Mouse (Mus musculus) lung, embryonic 15.5 days (tissue): ENCODE data around the gene Lsg1. TPM values are rescaled to one million over a fixed set of nuclear protein-coding genes. Genes with fewer than 3 reads are reported as not detected.

ENCODE experiments used
- ATAC-seq: fragments of 200-750 bp; cut with Nextera tagmentation; 2 replicates; pipeline ENCODE4 v1.8.0; 2017; ENCODE audit warnings: moderate number of reproducible peaks, borderline replicate concordance; ENCODE audit not compliant: low FRiP score, low TSS enrichment; ENCODE audit errors: extremely low read depth
- H3K27ac ChIP-seq: fragments of 300-500 bp; sonication (generic); 2 replicates; pipeline ENCODE4 v1.5.1; 2015; ENCODE audit warnings: moderate library complexity, mild to moderate bottlenecking, inconsistent platforms
- H3K27me3 ChIP-seq: fragments of 300-500 bp; sonication (generic); 2 replicates; pipeline ENCODE4 v1.6.1; 2015; ENCODE audit warnings: inconsistent platforms
- H3K36me3 ChIP-seq: fragments of 300-500 bp; sonication (generic); 2 replicates; pipeline ENCODE4 v1.6.1; 2015; ENCODE audit warnings: inconsistent platforms
- H3K4me1 ChIP-seq: fragments of 300-500 bp; sonication (generic); 2 replicates; pipeline ENCODE4 v1.6.1; 2015; ENCODE audit warnings: inconsistent platforms
- H3K4me2 ChIP-seq: fragments of 300-500 bp; sonication (generic); 2 replicates; pipeline ENCODE4 v1.6.1; 2015; ENCODE audit warnings: inconsistent platforms, mild to moderate bottlenecking, moderate library complexity
- H3K4me3 ChIP-seq: fragments of 300-500 bp; sonication (generic); 2 replicates; pipeline ENCODE4 v1.5.1; 2015; ENCODE audit warnings: mild to moderate bottlenecking, inconsistent platforms
- H3K9ac ChIP-seq: fragments of 300-500 bp; sonication (generic); 2 replicates; pipeline ENCODE4 v1.6.1; 2015; ENCODE audit warnings: inconsistent platforms
- H3K9me3 ChIP-seq: fragments of 300-500 bp; sonication (generic); 2 replicates; pipeline ENCODE4 v1.6.1; 2016; ENCODE audit warnings: inconsistent platforms
- WGBS: fragments of 180-500 bp; shearing (Covaris S2); methylation state at CpG from one replicate; pipeline ENCODE4 v1.1.7; 2015; 5-methylcytosine and 5-hydroxymethylcytosine counted together
- polyA plus RNA-seq: library from polyadenylated mRNA; unstranded; fragments of >200 nt; fragmentation: Nextera tagmentation; extraction: Ambion mirVana; gene quantifications from 2 replicates; pipeline ENCODE4 v1.2.1, GENCODE M21; 2015

Lsg1 gene
- polyA plus RNA-seq, 1 experiment from 2014 or later = 69.2 TPM

DNA sequence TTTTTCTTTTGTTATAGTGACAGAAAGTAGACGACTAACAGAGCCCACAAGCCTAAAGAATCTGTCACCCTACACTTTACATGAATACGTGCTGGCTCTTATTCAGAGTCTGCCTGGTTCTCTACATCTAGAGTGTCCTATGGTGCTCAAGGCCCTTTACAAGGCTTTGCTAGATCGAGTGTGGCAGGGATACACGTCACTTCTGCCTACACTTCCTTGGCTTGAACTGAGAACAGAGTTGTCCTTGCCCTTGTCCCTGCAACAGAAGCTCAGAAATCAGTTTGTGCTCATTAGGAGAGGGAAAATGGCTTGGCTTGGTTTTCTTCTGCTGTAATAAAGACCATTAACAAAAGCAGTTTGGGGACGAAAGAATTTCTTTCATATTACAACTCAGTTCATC, 23.9 kb upstream of the Lsg1 start:
- H3K9ac ChIP-seq = no peak overlapping the region
- H3K36me3 ChIP-seq = no peaks in the 10 kb centered on the region
- no peaks in the 10 kb centered on the region for H3K4me1 ChIP-seq
- H3K27ac ChIP-seq = no peak overlapping the region
- H3K4me3 ChIP-seq = no peak overlapping the region
- 66% methylated on average over 5 of the region's 5 CpGs for WGBS
- no peaks in the 10 kb centered on the region for H3K27me3 ChIP-seq
- no peaks in the 10 kb centered on the region for H3K9me3 ChIP-seq
- H3K4me2 ChIP-seq = no peak overlapping the region
- no peak for ATAC-seq

DNA sequence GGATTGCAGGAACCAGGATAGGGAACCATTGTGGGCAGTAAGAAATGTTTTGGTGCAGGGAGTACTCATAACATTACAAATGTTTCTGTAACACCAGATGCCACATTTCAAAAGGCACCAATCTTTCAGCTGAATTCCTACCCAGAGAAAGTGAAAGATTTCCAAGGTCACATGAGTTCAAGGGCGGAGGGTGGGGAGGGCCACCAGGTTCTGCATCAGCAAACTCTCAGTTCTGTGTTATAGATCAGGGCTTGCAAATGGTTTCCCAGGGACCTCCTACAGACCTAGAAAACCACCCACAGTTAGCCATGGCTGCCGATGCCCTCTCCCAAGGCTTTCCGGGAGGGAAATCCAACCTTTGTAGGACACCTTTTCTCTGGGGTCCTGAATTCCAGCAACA, 20.5 kb upstream of the Lsg1 start:
- Histone ChIP-seq H3K36me3 (no peaks in the 10 kb centered on the region), H3K9ac (no peak overlapping the region), H3K9me3 (no peaks in the 10 kb centered on the region), H3K27me3 (no peaks in the 10 kb centered on the region), H3K4me1 (peaks cover 26% of the 10 kb centered on the region), H3K4me2 (no peak overlapping the region), H3K27ac (no peak overlapping the region), H3K4me3 (no peak overlapping the region)
- no peak for ATAC-seq
- 75% methylated on average over 3 of the region's 3 CpGs for WGBS

DNA sequence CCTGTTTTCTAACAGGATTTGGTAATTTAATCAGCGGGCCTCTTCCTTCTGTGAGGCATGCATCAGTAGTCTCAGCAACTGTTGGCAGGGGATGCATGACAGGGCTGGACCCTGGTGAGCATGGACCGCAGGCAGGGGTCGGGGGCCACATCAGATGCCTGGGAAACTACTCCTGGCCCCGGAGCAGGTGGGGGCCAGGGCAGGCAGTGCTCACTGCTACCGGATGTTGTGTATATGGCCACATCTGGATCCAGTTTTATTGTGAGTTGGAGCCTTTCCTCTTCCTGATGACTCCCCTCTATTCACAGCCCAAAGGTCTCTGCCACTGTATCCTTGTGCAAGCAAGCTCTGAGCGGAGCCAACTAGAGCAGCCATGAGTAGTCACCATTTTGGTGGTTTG, 18.1 kb upstream of the Lsg1 start:
- Histone ChIP-seq H3K4me2 (no peak overlapping the region), H3K27ac (no peak overlapping the region)
- 53% methylated on average over 6 of the region's 6 CpGs for WGBS

GRCm38 (mm10) chr16:30604807-30605137, 17.4 kb upstream of the Lsg1 start:
- 52% methylated on average over 7 of the region's 7 CpGs for WGBS
- no peaks in the 10 kb centered on the region for H3K9me3 ChIP-seq
- no peak overlapping the region for H3K9ac ChIP-seq
- H3K4me3 ChIP-seq = no peak overlapping the region
- no peaks in the 10 kb centered on the region for H3K36me3 ChIP-seq
- no peak for ATAC-seq
- peaks cover 51% of the 10 kb centered on the region for H3K4me1 ChIP-seq
- H3K4me2 ChIP-seq = no peak overlapping the region
- no peak overlapping the region for H3K27ac ChIP-seq
- no peaks in the 10 kb centered on the region for H3K27me3 ChIP-seq

More for the DNA sequence above, 18.1 kb upstream of the Lsg1 start:
- H3K4me1 ChIP-seq = peaks cover 49% of the 10 kb centered on the region
- H3K4me3 ChIP-seq = no peak overlapping the region
- H3K36me3 ChIP-seq = no peaks in the 10 kb centered on the region
- H3K9me3 ChIP-seq = no peaks in the 10 kb centered on the region
- no peak for ATAC-seq
- no peak overlapping the region for H3K9ac ChIP-seq
- H3K27me3 ChIP-seq = no peaks in the 10 kb centered on the region

GRCm38 (mm10) chr16:30604061-30604806, 16.8 kb upstream of the Lsg1 start:
- 61% methylated on average over 16 of the region's 16 CpGs for WGBS
- Histone ChIP-seq H3K9ac (no peak overlapping the region), H3K27me3 (no peaks in the 10 kb centered on the region), H3K27ac (0 out of 2 replicates have a peak overlapping the region, but pooled peaks have one; percentile 5), H3K4me1 (peaks cover 51% of the 10 kb centered on the region), H3K36me3 (no peaks in the 10 kb centered on the region), H3K4me2 (0 out of 2 replicates have a peak overlapping the region, but pooled peaks have one; percentile 93), H3K4me3 (no peak overlapping the region), H3K9me3 (no peaks in the 10 kb centered on the region)
- ATAC-seq = no peak

- Histone ChIP-seq H3K4me1 (peaks cover 51% of the 10 kb centered on the region), H3K9me3 (no peaks in the 10 kb centered on the region), H3K4me3 (peak overlapping the region; percentile 77; the same call in 1 of the 2 replicates), H3K9ac (no peak overlapping the region), H3K27ac (peak overlapping the region; percentile 75), H3K27me3 (no peaks in the 10 kb centered on the region), H3K36me3 (no peaks in the 10 kb centered on the region), H3K4me2 (peak overlapping the region; percentile 93)
- no peak for ATAC-seq
- 40% methylated on average over 9 of the region's 9 CpGs for WGBS
Measured at GRCm38 (mm10) chr16:30603531-30603842, 16.1 kb upstream of the Lsg1 start.

DNA sequence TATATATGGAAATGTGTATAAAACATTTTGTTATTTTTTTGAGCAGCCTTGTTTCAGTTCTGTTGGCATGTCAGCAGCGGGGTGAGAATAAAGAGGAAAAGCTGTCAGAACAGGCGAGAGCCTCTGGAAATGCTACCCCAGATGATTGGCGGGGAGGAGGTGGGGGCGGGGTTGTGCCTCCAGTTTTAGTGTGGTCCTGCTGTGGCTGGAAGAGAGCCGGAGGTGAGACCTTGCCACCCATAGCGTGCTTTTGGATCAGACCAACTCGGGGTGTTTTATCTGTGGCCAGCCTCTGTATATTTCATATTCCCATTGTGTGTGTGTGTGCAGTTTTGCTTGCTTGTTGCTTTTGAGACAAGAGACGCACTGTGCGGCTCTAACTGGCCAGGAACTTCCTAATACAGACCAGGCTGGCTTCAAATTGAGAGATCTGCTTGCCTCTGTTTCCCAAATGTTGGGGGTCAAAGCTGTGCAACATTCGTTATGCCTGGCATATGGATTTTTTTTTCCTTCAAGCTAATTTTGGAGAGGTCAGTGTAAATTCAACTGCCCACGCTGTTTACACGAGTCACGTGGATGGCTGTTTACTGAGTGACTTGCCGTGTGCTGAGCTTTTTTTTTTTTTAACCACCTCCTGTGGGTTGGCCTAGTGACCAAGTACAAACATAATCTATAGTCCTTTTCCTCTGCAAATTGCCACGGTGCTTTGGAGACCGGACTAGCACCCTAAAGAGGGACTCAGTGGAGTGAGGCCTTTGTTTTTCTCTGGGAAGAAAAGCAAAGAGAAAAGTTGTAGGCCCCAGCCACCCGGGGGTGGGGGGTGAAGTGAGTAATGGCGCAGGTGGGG, 15.5 kb upstream of the Lsg1 start:
- Histone ChIP-seq H3K27ac (peak overlapping the region; percentile 75), H3K9me3 (no peaks in the 10 kb centered on the region), H3K9ac (no peak overlapping the region), H3K4me1 (peaks cover 51% of the 10 kb centered on the region), H3K27me3 (no peaks in the 10 kb centered on the region), H3K4me2 (peak overlapping the region; percentile 93), H3K4me3 (peak overlapping the region; percentile 77; the same call in 1 of the 2 replicates), H3K36me3 (no peaks in the 10 kb centered on the region)
- ATAC-seq = no peak
- 22% methylated on average over 18 of the region's 18 CpGs for WGBS

DNA sequence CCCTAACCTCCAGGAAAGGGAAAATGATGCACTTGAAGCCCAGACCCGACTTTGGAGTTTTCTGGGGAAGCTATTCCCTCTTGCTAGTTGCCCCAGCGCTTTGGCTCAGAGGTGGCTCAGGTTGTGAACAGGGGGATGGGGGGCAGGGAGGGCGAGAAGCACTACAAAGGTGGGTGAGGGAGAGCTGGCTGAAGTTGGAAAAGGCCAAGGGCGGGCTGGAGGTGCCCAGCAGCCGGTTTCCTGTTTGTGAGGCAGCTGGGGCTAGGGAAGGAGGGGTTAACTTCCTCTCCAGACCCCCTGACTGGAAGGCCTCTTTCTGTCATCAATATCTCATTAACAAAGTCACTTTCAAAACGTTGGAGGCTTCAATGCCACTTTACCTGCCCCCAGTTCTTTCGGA, 14.6 kb upstream of the Lsg1 start:
- 20% methylated on average over 7 of the region's 7 CpGs for WGBS
- Histone ChIP-seq H3K9me3 (no peaks in the 10 kb centered on the region), H3K4me2 (peak overlapping the region; percentile 93), H3K27ac (peak overlapping the region; percentile 60), H3K9ac (no peak overlapping the region), H3K4me1 (peaks cover 57% of the 10 kb centered on the region), H3K27me3 (no peaks in the 10 kb centered on the region), H3K4me3 (peak overlapping the region; percentile 77), H3K36me3 (no peaks in the 10 kb centered on the region)
- ATAC-seq = no peak

DNA sequence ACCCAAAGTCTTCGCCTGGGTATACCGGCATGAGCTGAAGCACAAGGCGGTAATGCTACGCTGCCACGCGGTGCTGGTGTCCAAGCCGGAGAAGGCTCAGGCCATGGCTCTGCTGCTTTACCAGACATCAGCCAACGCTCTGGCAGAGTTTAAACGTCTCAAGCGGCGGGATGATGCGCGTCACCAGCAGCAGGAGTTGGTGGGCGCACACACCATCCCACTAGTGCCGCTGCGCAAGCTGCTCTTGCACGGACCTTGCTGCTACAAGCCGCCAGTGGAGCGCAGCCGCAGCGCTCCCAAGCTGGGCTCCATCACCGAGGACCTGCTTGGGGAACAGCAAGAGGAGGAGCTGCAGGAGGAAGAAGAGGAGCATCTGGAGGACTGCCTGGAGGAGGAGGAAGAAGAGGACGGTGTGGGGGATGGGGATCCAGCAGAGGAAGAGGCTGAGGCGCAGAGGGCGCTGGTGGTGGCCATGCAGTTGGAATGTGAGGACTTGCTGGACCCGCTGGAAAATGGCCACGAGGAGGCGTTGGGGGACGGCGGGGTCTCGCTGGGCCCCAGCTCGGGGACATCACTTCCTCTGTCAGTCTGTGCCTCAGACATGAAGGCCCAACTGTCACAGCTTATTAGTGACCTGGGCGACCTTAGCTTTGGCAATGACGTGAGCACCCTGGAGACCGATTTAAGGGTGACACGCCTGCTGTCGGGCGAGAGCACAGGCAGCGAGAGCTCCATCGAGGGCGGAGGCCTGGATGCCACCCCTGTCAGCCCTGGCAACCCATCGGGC, 13.8 kb upstream of the Lsg1 start:
- Histone ChIP-seq H3K9me3 (no peaks in the 10 kb centered on the region), H3K27ac (peak overlapping the region; percentile 81), H3K4me2 (peak overlapping the region; percentile 93), H3K27me3 (no peaks in the 10 kb centered on the region), H3K4me1 (peaks cover 63% of the 10 kb centered on the region), H3K9ac (peak overlapping the region; percentile 81), H3K4me3 (peak overlapping the region; percentile 77), H3K36me3 (no peaks in the 10 kb centered on the region)
- ATAC-seq = peak; percentile 11; the same call in 1 of the 2 replicates
- WGBS = 5% methylated on average over 42 of the region's 42 CpGs

GRCm38 (mm10) chr16:30600431-30601045, 13.1 kb upstream of the Lsg1 start:
- peak overlapping the region; percentile 77 for H3K4me3 ChIP-seq
- no peaks in the 10 kb centered on the region for H3K36me3 ChIP-seq
- H3K4me1 ChIP-seq = peaks cover 62% of the 10 kb centered on the region
- peak overlapping the region; percentile 81 for H3K9ac ChIP-seq
- under 1% methylated on average over 53 of the region's 53 CpGs for WGBS
- H3K27me3 ChIP-seq = no peaks in the 10 kb centered on the region
- H3K9me3 ChIP-seq = no peaks in the 10 kb centered on the region
- peak overlapping the region; percentile 93 for H3K4me2 ChIP-seq
- peak overlapping the region; percentile 81 for H3K27ac ChIP-seq
- peak; percentile 37; the same call in 1 of the 2 replicates for ATAC-seq

DNA sequence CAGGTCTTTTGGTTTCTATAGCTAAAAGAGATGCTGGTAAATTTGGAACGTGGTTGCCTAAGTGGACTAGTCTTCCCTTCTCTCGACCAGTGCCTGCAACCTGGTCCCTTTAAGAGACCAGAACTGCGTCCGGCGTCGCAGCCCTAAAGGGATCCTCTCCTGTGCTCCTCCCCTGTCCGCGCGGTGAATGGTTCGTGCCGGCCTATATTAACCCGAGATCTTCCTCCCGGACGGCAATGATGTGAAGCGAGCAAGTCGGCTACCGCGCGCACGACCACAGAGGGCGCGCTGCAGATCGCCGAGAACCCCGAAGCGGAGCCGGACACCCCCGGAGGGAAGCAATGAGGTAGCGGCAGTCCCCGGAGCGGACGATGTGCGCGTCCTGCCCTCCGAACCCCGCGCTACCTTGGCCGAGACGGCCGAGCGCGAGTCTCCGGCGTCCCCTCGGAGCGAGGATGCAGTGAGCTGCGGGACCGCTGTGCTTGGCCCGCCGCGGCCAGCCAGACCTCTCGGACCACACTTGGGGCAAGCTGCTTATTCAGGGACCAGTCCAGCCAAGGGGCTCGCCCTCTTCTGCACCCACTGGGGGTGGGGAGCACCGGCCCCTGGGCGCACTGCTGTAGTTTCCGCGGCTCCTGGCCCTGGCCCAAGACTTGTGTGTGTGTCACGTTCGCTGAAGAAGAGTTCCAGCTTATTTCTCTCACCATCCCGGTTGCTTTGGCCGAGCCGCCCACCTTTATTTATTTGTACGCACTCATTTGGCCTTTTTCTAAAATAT, 12.3 kb upstream of the Lsg1 start, which contains the start of gene Fam43a:
Fam43a (plus strand) TSS at position 233 of the 778 bp plus-strand sequence.
- Histone ChIP-seq H3K27me3 (no peaks in the 10 kb centered on the region), H3K4me2 (peak within 1 kb of the TSS; percentile 93), H3K4me3 (peak within 1 kb of the TSS; percentile 77), H3K36me3 (no peaks in the 10 kb centered on the region), H3K9ac (peak within 1 kb of the TSS; percentile 81), H3K9me3 (no peaks in the 10 kb centered on the region), H3K27ac (peak within 1 kb of the TSS; percentile 81), H3K4me1 (peaks cover 54% of the 10 kb centered on the region)
- ATAC-seq = peak; percentile 79; the same call in 1 of the 2 replicates
- WGBS = under 1% methylated on average over 63 of the region's 63 CpGs
